Mouse (Mus musculus): ENCODE measurements around the gene Gdf7.

- TF ChIP-seq CTCF (IDR thresholded peaks at IDR 0.05) (no peak), EP300 (IDR thresholded peaks at IDR 0.05) (no peak)
Measured at GRCm38 (mm10) chr12:8336601-8337285, 35.0 kb upstream of the Gdf7 start.

Measured in lung, postnatal 0 days (tissue).